Mouse (Mus musculus) heart, adult 9 months (tissue): Measurements from ENCODE around the gene Plcb1.

Experiments
- DNase-seq, 2 experiments: peaks; one replicate each; pipeline ENCODE4 v3.0.0; 2022; ENCODE audit warnings: low spot score in 2 of 2

The Plcb1 gene

DNA sequence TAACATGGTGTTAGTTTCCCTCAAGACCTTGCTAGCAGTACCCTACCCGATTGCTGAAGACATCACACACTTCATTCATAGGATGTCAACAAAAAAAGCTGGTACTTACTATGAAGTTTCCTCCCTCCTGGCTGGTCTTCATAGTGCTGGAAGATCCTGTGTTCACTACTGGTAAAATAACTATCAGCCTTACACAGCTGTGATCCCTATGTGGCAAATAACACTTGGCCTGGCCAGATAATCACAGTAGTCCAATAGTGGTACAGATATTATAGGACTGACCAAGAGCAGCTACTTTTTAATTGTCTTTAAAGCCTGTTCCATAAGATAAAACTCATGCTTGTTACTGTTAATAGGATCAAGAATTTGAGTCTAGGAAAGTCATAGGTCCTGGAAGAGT lies 52.3 kb downstream of the Plcb1 start:
- no peak for DNase-seq

DNA sequence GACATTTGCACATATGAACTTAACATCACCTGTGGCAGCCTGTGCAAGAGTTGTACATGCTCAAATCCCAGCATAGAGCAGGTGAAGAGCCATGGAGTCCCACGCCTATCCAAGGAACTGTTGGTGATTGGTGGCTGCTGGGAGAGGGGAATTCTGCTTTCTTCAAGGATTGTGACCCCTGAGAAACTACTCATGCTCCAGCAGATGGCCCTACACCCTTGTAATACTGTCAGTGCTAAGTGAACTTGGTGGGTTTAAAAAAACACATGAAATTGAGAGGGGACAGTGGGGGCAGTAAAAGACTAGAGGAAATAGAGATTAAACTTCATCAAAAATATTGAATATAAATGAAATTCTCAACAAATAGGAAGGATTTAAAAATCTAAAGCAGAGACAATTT lies 53.0 kb downstream of the Plcb1 start:
- no peak for DNase-seq

DNA sequence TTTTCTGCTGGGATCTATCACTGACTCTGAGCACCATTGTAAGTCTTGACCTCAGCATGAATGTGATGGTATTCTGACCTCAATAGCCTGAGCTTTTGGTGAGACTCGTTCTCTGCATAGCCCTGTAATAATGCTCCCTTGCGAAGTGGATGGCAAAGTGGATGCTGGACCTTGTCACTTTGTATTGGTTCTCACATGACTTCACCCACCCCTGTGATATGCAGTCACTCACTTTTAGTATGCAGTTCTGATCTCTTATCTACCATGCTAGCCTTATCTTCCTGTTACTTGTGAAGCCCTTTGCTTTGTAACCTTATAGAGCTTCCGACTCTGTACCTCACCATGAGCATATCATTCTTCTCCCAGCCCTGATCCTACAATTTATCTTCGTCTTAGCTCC lies 57.0 kb downstream of the Plcb1 start:
- DNase-seq: no peak

DNA sequence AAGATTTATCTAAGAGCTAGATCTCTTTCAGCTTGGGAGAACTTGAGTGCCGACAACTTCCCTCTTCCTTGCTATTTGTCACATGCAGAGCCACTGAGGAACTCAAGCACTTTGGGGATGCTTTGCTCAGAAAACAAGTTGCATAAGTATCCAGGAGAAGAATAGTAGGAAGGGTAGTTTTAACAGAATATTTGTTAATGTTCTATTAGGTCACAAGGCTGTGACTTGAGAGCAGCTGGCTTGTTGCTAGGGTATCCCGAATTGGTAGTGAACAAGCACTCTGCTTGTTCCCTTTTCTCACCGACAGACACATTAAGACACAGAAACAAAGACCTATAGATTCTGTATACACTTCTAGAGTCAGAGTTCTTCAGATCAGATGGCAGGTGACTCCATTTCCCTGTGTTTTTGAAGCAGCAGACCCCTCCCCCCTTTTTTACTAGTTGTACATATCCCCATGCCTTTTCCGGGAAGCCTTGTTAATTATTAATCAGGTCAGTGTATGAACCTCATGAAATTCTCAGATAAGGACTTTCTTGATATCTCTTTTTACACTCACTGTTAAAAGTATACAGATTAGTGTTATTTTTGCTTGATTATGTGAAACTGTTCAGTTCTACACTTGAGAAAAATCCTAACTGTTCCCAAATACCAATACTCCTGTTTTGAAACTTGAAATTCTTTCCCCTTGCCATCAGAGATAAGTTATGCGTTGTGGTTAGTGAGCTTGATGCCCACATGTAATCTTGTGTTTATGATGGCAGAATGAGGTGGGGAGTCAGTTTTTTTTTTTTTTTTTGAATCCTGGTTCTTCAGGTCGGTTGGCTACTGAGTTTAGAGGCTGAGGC lies 58.7 kb downstream of the Plcb1 start:
- no peak for DNase-seq

DNA sequence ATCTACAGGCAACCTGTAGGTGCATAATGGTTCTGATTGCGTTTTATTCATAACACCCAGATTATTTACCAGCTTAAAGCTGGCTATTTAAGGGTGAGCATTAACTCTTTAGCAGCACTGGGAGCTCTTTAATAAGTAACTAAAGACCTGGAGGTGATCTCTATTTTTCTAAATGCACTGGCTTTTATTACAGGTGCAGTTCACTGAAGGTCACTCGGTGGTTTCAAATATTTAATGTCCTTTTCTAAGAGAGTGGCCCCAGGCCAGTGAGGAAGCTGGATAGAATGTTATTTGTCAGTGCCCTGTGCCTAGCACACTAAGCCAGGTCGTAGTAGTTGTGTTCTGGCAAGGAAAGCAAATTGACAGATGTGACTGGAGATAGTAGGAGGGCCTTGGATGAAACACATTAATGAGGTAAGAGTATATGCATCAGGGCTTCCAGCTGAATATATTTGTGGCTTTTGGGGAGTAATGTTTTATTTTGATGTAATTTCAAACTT lies 59.4 kb downstream of the Plcb1 start:
- DNase-seq: no peak

DNA sequence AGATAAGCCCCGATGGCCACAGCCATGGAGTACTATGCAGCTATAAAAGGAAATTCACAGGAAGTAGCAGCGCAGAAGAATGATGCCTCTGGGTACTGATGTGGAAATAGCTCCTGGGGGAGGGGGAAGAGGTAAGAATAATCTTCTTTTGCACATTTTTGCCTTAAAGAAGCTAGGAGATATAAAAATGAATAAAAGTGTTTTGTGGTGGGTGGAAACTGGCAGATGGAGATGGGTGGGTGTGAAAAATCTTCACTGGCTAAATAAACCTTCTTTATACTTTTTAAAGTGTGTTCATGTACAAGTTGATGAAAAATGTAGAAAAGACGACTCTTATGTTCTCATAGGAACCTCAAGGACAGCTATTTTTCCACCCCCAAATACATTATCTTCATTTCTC lies 60.7 kb downstream of the Plcb1 start:
- DNase-seq: no peak

DNA sequence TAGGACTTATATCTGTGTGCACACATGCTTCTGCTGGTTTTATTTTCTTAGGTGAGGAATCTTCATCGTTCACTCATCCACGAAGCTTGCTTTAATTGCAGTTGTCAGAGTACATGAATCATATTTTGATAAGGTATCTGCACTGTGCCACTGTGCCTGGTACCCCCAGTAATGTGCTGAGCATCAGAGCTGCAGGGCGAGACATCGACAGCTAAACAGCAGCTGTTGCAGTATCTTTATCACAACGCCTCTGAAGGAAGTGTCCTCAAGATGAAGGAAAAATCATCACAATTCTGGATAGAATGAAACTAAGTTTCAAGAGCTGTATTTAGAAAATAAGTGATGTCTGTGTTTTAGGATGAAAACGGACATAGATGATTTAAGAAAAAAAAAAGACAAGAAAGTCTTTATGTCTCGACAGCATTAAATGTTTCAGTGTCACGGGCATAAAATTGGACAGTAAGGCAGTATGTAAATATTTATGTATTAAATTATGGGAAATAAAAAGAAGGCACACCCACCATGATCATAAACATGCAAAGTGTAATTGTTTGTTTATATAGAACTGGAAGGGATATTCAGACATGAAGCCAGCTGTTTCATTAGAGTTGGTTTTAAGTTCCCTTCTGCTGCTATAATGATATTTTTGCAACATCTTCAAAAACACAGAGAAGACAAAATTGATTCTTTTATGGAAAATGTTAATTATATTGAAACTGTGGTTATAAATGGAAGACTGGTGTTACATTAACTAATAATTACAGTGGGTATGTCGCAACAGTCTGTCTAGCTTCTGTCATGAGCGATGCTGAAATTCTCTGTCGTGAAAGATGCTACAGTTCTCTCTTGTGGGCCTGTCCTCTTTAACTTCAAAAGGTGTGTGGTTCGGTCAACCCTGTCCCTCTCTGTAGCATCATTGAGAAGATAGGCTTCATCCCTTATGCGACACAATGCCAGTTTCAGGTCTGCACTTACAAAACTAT lies 65.6 kb downstream of the Plcb1 start:
- no peak for DNase-seq

DNA sequence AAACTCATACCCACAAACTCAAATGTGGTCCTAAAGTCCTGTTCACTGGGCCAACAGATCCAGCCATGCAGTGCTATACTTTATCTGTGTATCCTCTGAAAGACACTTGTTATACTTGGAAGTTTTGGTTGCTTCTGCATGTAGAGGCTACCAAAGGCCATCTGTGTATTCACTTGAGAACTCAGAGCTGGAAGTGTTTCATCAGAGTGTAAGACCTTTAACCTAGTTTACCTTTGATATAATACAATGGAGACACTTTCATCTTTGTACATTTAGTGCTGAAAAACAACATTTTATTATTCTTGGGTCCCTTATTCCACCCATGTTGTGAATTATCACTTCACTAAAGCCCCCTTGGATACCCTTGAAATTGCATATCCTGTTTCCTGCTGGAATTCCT lies 70.4 kb downstream of the Plcb1 start:
- DNase-seq: no peak

DNA sequence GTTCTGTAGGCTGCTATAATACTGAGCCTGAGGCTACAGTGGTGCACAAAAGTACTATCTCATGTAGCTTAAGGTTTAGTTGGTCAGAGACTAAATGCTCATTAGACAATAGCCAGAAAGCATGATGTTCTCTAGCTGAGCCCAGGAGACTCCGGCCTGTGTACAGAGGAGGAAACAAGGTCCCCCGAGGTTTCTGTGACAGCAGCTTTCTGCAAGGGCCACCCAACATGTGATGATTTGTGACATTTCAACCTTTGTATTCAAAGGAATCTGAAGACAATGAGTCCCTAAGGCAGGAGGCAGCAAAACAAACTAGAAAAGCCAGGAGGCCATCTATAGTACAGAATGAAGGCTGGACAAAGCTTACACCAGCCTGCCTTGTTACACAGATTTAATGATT lies 70.8 kb downstream of the Plcb1 start:
- DNase-seq: peak; percentile 28 to 65

DNA sequence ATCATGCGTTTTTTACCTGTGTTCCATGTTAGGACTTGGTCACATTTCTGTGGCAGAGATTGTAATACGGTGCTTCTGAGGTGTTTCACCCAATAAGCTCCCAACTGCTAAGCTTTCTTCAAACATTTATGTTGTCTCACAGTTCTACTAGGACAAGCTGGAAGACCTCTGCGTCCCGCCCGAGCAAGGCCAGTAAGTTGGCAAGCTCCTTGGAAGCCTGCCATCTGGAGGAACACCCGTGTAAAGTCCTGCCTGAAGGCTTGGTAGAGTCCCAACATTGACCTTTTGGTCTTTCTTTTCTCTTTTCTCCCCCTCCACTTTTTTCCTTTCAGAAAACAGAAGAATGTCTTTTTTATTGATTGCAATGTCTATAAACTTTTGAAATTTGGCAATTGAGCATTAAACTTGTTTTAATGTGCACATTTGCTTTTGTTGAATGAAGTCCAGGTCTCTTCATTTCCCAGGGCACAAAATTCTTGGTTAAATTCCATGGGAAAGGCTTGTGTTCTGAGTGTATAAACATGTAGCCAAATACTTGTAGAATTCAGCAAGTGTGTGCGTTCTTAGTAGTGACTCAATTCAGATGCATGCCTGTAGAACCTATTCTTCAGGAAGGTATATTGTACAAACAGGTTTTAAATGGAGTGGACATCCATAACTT lies 79.2 kb downstream of the Plcb1 start:
- peak; percentile 51 to 74 for DNase-seq

DNA sequence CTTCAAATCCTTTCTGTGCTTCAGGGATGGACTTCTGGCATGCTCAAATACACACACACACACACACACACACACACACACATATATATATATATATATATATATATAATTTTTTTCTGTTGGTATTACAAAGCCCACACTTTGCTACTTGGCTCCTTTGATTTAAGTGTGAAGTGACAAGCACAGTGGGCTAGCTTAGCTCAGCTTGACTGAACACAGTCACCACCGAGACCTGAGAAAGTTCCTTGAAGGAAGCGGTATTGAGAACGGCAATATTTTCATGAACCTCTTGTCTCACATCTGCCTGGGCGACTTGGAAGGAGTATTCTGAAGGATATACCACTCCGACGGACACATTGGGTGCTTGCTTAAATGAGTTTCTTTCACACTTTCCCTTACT lies 81.5 kb downstream of the Plcb1 start:
- no peak for DNase-seq

DNA sequence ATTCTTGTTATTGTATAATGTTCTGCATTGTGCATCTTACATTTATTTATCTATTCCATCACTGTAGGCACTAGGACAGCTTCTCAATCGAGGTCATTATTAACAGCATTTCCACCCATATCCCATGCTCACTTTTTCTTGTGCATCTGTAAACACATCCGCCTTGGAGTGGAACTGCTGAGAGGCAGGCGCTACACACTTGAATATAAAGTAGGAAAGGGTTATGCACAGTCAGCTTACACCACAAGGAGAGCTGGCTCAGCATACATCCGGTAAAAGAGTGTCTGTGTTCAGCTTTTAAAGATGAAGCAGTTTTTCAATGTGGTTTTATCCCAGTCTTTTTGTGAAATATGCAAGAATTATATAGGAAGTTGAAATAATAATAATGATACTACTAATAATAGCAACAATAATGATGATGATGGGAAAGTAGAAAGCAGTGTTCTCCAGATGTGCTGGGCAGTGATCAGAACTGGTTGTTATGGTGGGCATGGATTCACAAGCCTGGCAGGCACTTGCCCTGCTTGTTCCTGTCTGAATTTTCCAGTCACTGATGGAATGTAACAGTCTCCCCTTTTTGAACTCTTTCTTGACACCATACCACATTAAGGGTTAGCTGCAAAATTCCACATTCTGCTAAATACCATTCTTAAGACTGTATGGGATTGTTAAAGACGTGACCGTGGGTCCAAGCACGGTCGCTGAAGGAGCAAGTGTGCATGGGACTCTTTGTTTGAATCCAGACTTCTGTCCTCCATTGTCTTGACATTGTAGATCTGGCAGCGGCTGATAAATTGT lies 86.0 kb downstream of the Plcb1 start:
- no peak for DNase-seq

DNA sequence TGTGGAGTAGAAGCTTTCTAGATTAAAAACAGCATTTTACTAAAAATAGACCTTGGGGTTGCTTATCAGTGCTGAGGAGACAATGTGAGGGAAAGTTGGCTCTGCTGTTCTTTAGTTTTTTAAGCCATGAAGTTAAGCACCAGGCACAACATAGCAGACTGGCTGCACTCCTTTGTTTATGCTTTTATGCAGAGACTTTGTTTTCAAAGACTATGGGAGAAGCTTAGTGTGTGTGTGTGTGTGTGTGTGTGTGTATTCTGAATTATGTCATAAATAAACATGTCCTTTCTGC lies 86.6 kb downstream of the Plcb1 start:
- peak; percentile 40 to 58 for DNase-seq

DNA sequence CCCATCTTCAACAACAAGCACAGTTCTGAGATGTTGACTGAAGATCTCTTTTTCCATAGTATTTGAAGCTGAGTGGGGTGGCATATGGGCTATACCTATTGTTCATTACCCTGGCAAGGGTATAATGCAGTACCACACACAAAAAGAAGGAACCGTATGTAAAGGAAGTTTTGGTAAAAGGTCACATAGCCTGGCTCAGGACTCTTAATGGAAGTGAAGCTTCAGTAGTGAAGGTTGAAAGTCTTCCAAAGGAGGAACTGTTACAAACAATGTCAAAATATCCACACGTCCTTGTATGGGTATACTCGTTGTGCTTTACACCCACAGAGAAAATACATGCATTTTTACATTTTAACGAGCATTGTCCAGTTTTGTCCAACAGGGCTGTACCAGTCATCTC lies 91.3 kb downstream of the Plcb1 start:
- DNase-seq: no peak

DNA sequence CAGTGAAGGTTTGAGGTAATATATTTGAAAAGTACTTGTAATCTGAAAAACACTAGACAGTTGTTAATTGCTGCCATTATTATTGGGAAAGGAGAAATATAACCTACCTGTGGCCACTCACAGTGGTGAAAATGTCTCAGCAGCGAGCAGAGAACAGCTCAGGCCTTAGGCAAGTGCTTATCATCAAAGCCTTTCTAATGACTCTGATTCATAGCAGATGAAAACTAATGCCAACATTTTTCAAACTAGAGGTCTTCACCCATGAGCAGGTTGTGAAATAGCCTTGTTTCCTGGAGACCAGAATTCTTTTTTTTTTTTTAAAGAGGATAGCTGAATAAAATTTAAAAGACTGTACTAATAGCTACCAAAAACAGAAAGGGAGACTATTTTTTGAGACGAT lies 105.3 kb downstream of the Plcb1 start:
- DNase-seq: no peak

DNA sequence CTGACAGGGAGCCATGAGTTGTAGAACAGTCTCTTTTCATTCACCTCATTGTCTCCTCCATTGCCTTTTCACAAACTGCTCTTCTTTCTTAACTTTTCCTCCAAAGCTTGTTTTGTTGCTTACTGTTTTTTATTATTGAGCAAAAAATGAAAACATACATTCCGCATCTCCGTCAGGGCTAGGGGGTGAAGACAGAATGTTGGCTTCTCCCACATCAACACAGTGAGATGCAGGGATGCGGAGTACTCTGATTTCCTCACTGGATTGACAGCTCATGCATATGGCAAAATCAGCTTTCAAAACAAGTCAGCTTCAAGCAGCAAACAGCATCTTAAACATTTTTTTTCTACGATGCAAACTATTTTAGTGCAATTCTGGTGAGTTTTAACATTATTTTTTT lies 108.9 kb downstream of the Plcb1 start:
- no peak for DNase-seq

DNA sequence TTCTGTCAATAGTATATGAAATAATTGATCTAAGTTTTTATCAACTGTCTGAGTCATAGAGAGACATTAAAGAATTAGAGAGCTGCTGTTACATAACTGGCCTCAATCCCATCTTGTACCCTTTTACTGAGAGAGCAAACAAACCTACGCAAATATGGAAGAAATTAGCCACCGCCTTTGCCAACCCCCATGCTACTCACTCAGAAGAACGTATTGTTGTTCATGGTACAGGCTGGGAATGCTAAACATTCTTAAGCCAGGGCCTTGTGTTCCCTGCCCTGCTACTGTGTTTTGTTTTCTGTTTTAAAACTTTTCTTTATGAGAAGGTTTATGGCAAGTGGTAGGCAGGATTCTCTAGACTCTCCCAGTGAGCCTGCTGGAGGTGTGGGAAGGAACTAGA lies 110.3 kb downstream of the Plcb1 start:
- no peak for DNase-seq

DNA sequence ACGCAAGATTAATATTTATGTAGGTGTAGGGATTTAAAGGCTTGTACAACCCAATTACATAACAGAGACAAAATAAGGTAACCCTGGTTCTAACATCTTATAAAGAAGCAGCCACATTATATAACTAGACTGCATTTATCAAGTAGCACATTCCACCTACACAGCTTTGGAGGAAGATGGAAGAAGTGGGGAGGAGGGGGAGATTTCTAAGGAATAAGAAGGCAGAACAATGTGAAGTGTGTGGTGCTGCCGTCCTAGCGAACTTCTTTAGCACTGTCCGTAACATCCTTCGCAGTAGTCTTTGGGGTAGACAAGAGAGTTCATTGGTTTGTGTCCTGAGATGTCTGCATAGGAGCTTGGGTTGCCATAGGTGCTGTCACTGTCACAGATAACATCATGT lies 111.2 kb downstream of the Plcb1 start:
- no peak for DNase-seq

DNA sequence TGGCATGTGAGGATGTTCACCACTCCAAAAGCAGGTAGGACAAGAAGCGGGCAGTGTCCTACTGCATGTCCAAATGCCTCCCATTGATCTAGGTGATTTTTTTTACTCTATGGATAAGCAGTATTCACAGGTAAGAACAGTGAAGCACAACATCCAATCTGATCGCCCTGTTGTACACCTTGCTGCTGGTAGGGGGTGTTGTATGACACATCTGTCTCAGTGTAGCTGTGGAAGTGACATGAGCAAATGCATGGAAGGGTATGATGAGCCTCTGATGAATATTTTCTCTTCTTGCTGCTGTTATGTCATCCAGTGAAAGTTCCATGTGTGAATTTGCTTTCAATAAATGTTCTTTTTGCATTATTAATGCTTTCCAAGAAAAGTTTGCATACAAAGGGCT lies 115.7 kb downstream of the Plcb1 start:
- no peak for DNase-seq

DNA sequence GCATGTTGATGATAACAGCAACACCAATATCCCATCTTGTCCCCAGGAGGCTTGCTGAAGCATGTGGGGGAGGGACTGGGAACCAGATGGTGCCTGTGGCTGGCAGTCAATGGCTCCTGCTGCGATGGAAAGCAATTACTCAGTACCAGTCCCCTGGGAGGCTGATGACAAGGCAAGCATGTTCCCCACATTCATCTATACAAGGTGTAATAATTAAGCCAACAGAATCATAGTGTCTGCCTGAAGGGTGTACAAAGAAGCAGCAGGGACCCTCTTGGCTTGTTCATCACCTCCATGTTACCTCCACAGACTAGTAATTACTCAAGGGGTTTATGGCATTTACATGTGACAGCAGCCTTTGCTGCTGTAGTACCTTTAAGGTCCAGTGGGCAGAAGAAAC lies 125.0 kb downstream of the Plcb1 start:
- no peak for DNase-seq

DNA sequence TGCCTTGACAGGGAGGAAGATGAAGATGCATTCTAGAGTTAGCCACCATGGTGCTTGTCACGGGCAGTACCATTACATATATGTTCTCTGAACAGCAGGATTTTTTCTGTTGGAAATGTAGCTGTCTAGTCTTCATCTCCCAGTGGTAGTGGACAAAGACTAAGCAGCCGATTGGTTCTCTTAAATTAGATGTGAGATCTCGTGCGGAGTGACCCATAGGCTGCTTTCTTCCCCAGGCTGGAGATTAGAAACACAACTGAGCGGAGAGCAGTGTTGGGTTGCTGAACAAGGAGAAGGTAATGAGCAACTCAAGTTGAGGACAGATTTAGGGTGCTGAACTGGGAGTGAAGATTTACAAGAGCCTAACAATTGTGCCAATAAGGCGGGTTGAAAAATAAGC lies 125.5 kb downstream of the Plcb1 start:
- DNase-seq: no peak

DNA sequence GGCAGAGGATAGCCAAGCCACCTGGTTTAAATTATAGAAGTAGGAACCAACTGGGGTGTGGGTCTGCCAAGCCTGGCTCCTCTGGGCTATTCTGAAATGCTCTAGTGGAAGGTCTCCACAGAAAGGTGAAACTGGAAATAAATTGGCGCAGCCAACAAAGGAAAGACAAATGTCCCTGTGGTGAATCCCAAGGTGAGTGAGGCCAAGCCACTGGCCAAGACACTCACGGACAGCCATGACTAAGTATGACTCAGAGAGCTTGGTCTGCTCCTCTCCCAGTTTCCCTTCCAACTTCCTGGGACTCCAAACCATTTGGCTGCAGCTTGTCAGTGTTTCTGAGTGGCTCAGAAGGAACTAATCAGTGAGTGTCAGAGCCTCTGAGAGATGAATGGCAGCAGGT lies 126.7 kb downstream of the Plcb1 start:
- no peak for DNase-seq
